13 mouse cellular contexts compared by ENCODE assay signal in genomic region chr8:107544211-107544610, GRCm38 (mm10). TPM values are rescaled to one million over a fixed set of nuclear protein-coding genes. Genes with fewer than 3 reads are reported as not detected.
DNase-seq lines count a peak whose midpoint lies in the region; ATAC-seq and TF ChIP-seq lines count a peak whose summit lies in the region.
"Had no signal": no experiment of that assay in that cellular context is flagged by ENCODE, and none has a peak within 500 bp of the region (broad histone marks: within the 10 kb centered on the region; RNA-seq: fewer than 3 reads in every experiment).

No protein-coding gene starts in this region.

- no peak for DNase-seq in heart, adult 8-10 months (ENCODE audit: low spot score)
- no peak for DNase-seq in kidney, adult 18-20 months
- peak; percentile 44 for DNase-seq in embryonic facial prominence, embryonic 10.5 days (ENCODE audit: low spot score)
- no peak for DNase-seq in left cerebral cortex, postnatal 14 days (ENCODE audit: low spot score in 2 of 2)
- no peak for DNase-seq in cerebellum, adult 11-12 months
- DNase-seq: adrenal gland, postnatal 36 days; cerebellum, postnatal 36 days; left cerebral cortex, postnatal 4 days had no signal

- intact Hi-C loops in left cerebral cortex, postnatal 14 days (cut with DNase I), result no loop called here

- H3K4me2 ChIP-seq in heart, embryonic 11.5 days, result no peak overlapping the region
- no peak overlapping the region for H3K4me2 ChIP-seq in kidney, embryonic 16.5 days (replicated peaks; ENCODE audit: low read depth, low read length)
- H3K4me2 ChIP-seq: hindbrain, embryonic 15.5 days had no signal

- no peak for ATAC-seq in heart, embryonic 11.5 days (replicated peaks; ENCODE audit: insufficient number of reproducible peaks, low FRiP score, low TSS enrichment)
- ATAC-seq in kidney, embryonic 16.5 days (ENCODE audit: low FRiP score, low TSS enrichment), result no peak

- H3K4me1 ChIP-seq in heart, embryonic 11.5 days (ENCODE audit: control insufficient read depth, insufficient read depth, low read length), result peaks cover 27% of the 10 kb centered on the region
- peaks cover 10% of the 10 kb centered on the region for H3K4me1 ChIP-seq in kidney, embryonic 16.5 days (ENCODE audit: insufficient read depth, low read length)
- H3K4me1 ChIP-seq in embryonic facial prominence, embryonic 10.5 days, result peaks cover 46% of the 10 kb centered on the region
- peaks cover 6% of the 10 kb centered on the region; the same call in 1 of the 2 replicates for H3K4me1 ChIP-seq in embryonic fibroblast, embryonic 13.5 days (ENCODE audit: control insufficient read depth, insufficient read depth, low read length)
- H3K4me1 ChIP-seq: hindbrain, embryonic 15.5 days had no signal

- no peak overlapping the region for H3K9ac ChIP-seq in heart, embryonic 11.5 days (ENCODE audit: low read depth, low read length)
- H3K9ac ChIP-seq in kidney, embryonic 16.5 days (replicated peaks; ENCODE audit: low read length), result no peak overlapping the region
- H3K9ac ChIP-seq: hindbrain, embryonic 15.5 days had no signal

- H3K27ac ChIP-seq in heart, embryonic 11.5 days (ENCODE audit: low read depth, low read length), result peak overlapping the region; percentile 79
- H3K27ac ChIP-seq in kidney, embryonic 16.5 days (ENCODE audit: low read length), result 0 out of 2 replicates have a peak overlapping the region, but pooled peaks have one; percentile 79
- H3K27ac ChIP-seq in embryonic facial prominence, embryonic 10.5 days (replicated peaks), result peak overlapping the region; percentile 85
- H3K27ac ChIP-seq in embryonic fibroblast, embryonic 13.5 days (ENCODE audit: insufficient read depth, low read length), result peak overlapping the region; percentile 90

- no peaks in the 10 kb centered on the region for H3K27me3 ChIP-seq in heart, embryonic 11.5 days (ENCODE audit: control insufficient read depth, insufficient read depth, low read length)
- no peaks in the 10 kb centered on the region for H3K27me3 ChIP-seq in kidney, embryonic 16.5 days (ENCODE audit: insufficient read depth, low read length)
- no peaks in the 10 kb centered on the region for H3K27me3 ChIP-seq in embryonic facial prominence, embryonic 10.5 days (replicated peaks; ENCODE audit: low read depth, poor library complexity, severe bottlenecking)
- H3K27me3 ChIP-seq: hindbrain, embryonic 15.5 days had no signal

- 81% methylated on average over 8 of the region's 8 CpGs for WGBS in heart, embryonic 11.5 days (ENCODE audit: insufficient replicate concordance)
- WGBS in kidney, embryonic 16.5 days, result 74% methylated on average over 8 of the region's 8 CpGs
- 46% methylated on average over 8 of the region's 8 CpGs for WGBS in embryonic facial prominence, embryonic 10.5 days

- no peak for TF ChIP-seq CTCF in embryonic fibroblast, embryonic 13.5 days (IDR thresholded peaks at IDR 0.05; ENCODE audit: borderline replicate concordance, insufficient read depth, low read length)

- H3K4me3 ChIP-seq in heart, embryonic 11.5 days (ENCODE audit: low read depth, low read length), result no peak overlapping the region
- H3K4me3 ChIP-seq in kidney, embryonic 16.5 days (ENCODE audit: low read length), result no peak overlapping the region
- H3K4me3 ChIP-seq in embryonic facial prominence, embryonic 10.5 days, result peak overlapping the region; percentile 35; the same call in 1 of the 2 replicates
- H3K4me3 ChIP-seq in embryonic fibroblast, embryonic 13.5 days (ENCODE audit: insufficient read depth, low read length), result no peak overlapping the region
- H3K4me3 ChIP-seq: hindbrain, embryonic 15.5 days had no signal

- no peaks in the 10 kb centered on the region for H3K9me3 ChIP-seq in heart, embryonic 11.5 days (replicated peaks; ENCODE audit: control insufficient read depth, low read length)
- no peaks in the 10 kb centered on the region for H3K9me3 ChIP-seq in kidney, embryonic 16.5 days (ENCODE audit: low read length)
- no peaks in the 10 kb centered on the region for H3K9me3 ChIP-seq in embryonic facial prominence, embryonic 10.5 days
- H3K9me3 ChIP-seq: G1E; hindbrain, embryonic 15.5 days had no signal

- H3K36me3 ChIP-seq in heart, embryonic 11.5 days (ENCODE audit: control insufficient read depth, insufficient read depth, low read length), result no peaks in the 10 kb centered on the region
- H3K36me3 ChIP-seq in kidney, embryonic 16.5 days (ENCODE audit: insufficient read depth, low read length), result peaks cover 4% of the 10 kb centered on the region; the same call in 1 of the 2 replicates
- H3K36me3 ChIP-seq in embryonic facial prominence, embryonic 10.5 days (replicated peaks), result peaks cover 63% of the 10 kb centered on the region

- no peak for TF ChIP-seq POLR2A in embryonic fibroblast, embryonic 13.5 days (IDR thresholded peaks at IDR 0.05; ENCODE audit: low read depth, low read length)

RNA-seq across cellular contexts. Expression of gene Psmd7, which starts 44.1 kb away (rescaled TPM):
- 223 and 234 TPM in 2 replicates for polyA plus RNA-seq in heart, embryonic 11.5 days (2014; fragmentation: Nextera tagmentation; extraction: Ambion mirVana)
- 100 to 1,000 TPM; 103 to 113 (median 104) TPM for total RNA-seq in heart, adult 8-10 months (2022)
- polyA plus RNA-seq in kidney, embryonic 16.5 days (2015; fragmentation: Nextera tagmentation; extraction: Ambion mirVana), result 237 and 246 TPM in 2 replicates
- 372 TPM in 2 replicates for polyA plus RNA-seq in embryonic facial prominence, embryonic 10.5 days (2016; fragmentation: Nextera tagmentation; extraction: Ambion mirVana)
- 130 and 134 TPM in 2 replicates for polyA plus RNA-seq in embryonic fibroblast, embryonic 13.5 days (2011; ENCODE audit: insufficient read length, low read depth, missing spikeins)
- 100 to 1,000 TPM; 106 TPM for total RNA-seq in left cerebral cortex, postnatal 14 days (2021)
